In genomic region chr1:151345109-151345862, GRCm38 (mm10) we compare ENCODE assay signal across 8 mouse cellular contexts. TPM values are rescaled to one million over a fixed set of nuclear protein-coding genes. Genes with fewer than 3 reads are reported as not detected.
DNase-seq lines count a peak whose midpoint lies in the region; ATAC-seq and TF ChIP-seq lines count a peak whose summit lies in the region.

No protein-coding gene starts in this region.

- ATAC-seq in heart, embryonic 15.5 days (replicated peaks; ENCODE audit: insufficient number of reproducible peaks, insufficient read depth, low FRiP score, low read depth) = peak; percentile 76
- peak; percentile 82 for ATAC-seq in liver, embryonic 13.5 days (ENCODE audit: low read depth)
- ATAC-seq in stomach, embryonic 14.5 days (ENCODE audit: insufficient number of reproducible peaks, insufficient read depth, low FRiP score, low read depth) = peak; percentile 82

- under 1% methylated on average over 55 of the region's 55 CpGs for WGBS in forebrain, embryonic 10.5 days
- under 1% methylated on average over 55 of the region's 55 CpGs for WGBS in heart, embryonic 15.5 days
- WGBS in liver, embryonic 13.5 days (ENCODE audit: insufficient replicate concordance) = under 1% methylated on average over 55 of the region's 55 CpGs
- WGBS in stomach, embryonic 14.5 days = under 1% methylated on average over 55 of the region's 55 CpGs

- in situ Hi-C loops in CH12.LX (cut with MboI; ENCODE audit: low pct_ligation_motif_present, low pct_unique_long_range_greater_than_20kb, low sequenced_read_pairs) = loop anchor here (10.0 kb wide), 1 partner anchor 260 kb away; no protein-coding TSS in a partner anchor

- H3K4me1 ChIP-seq in CH12.LX (ENCODE audit: control insufficient read depth in 1 of 2, insufficient read depth in 2 of 2) = peaks cover 0 to 36% of the 10 kb centered on the region in 2 experiments; a peak in 2 of 4 replicates
- H3K4me1 ChIP-seq in forebrain, embryonic 10.5 days = peaks cover 52% of the 10 kb centered on the region
- peaks cover 35% of the 10 kb centered on the region for H3K4me1 ChIP-seq in heart, embryonic 15.5 days (replicated peaks)
- H3K4me1 ChIP-seq in liver, embryonic 13.5 days (replicated peaks) = peaks cover 54% of the 10 kb centered on the region
- peaks cover 21% of the 10 kb centered on the region for H3K4me1 ChIP-seq in stomach, embryonic 14.5 days (ENCODE audit: control insufficient read depth, insufficient read depth, low read length)

- no peaks in the 10 kb centered on the region for H3K27me3 ChIP-seq in CH12.LX (replicated peaks)
- H3K27me3 ChIP-seq in forebrain, embryonic 10.5 days (ENCODE audit: poor library complexity, severe bottlenecking) = no peaks in the 10 kb centered on the region
- H3K27me3 ChIP-seq in heart, embryonic 15.5 days = no peaks in the 10 kb centered on the region
- H3K27me3 ChIP-seq in liver, embryonic 13.5 days = no peaks in the 10 kb centered on the region
- no peaks in the 10 kb centered on the region for H3K27me3 ChIP-seq in stomach, embryonic 14.5 days (ENCODE audit: control insufficient read depth, insufficient read depth, low read length)

- no peak for TF ChIP-seq RAD21 in CH12.LX (IDR thresholded peaks at IDR 0.05; ENCODE audit: low read depth, low read length)

- H3K9me3 ChIP-seq in CH12.LX (replicated peaks; ENCODE audit: low read length) = no peaks in the 10 kb centered on the region
- H3K9me3 ChIP-seq in forebrain, embryonic 10.5 days = no peaks in the 10 kb centered on the region
- no peaks in the 10 kb centered on the region for H3K9me3 ChIP-seq in heart, embryonic 15.5 days (replicated peaks)
- H3K9me3 ChIP-seq in liver, embryonic 13.5 days (replicated peaks) = no peaks in the 10 kb centered on the region
- no peaks in the 10 kb centered on the region for H3K9me3 ChIP-seq in stomach, embryonic 14.5 days (ENCODE audit: control insufficient read depth, low read depth, low read length)

- H3K9ac ChIP-seq in CH12.LX (ENCODE audit: insufficient read depth, low read depth) = peak overlapping the region; percentile 85
- H3K9ac ChIP-seq in heart, embryonic 15.5 days = peak overlapping the region; percentile 90
- peak overlapping the region; percentile 87 for H3K9ac ChIP-seq in liver, embryonic 13.5 days
- H3K9ac ChIP-seq in stomach, embryonic 14.5 days (replicated peaks; ENCODE audit: low read depth, low read length) = peak overlapping the region; percentile 95

- dilution Hi-C loops in CH12.LX (cut with MboI; ENCODE audit: extremely low pct_ligation_motif_present, extremely low pct_unique_long_range_greater_than_20kb, low sequenced_read_pairs) = no loop called here

- H3K36me3 ChIP-seq in CH12.LX (replicated peaks in 1 of 2; ENCODE audit: control insufficient read depth in 1 of 2, insufficient read depth in 1 of 2, low read length in 1 of 2) = peaks cover 1 to 11% of the 10 kb centered on the region in 2 experiments
- peaks cover 14% of the 10 kb centered on the region for H3K36me3 ChIP-seq in forebrain, embryonic 10.5 days (replicated peaks)
- H3K36me3 ChIP-seq in heart, embryonic 15.5 days = peaks cover 8% of the 10 kb centered on the region; the same call in 1 of the 2 replicates
- peaks cover 10% of the 10 kb centered on the region for H3K36me3 ChIP-seq in liver, embryonic 13.5 days
- H3K36me3 ChIP-seq in stomach, embryonic 14.5 days (ENCODE audit: control insufficient read depth, insufficient read depth, low read length) = 0 out of 2 replicates have a peak, but pooled peaks cover 5% of the 10 kb centered on the region

- H3K79me2 ChIP-seq in CH12.LX (replicated peaks; ENCODE audit: control insufficient read depth, extremely low read depth, insufficient read depth, poor library complexity, severe bottlenecking) = peaks cover 52% of the 10 kb centered on the region

- peak; percentile 82 for DNase-seq in CH12.LX (ENCODE audit: extremely low read depth)
- DNase-seq in c-Kit-positive CD71-negative TER-119-negative erythroid progenitor cells, embryonic 14.5 days (ENCODE audit: low read depth) = peak; percentile 80
- peak; percentile 91 for DNase-seq in forebrain, embryonic 10.5 days (ENCODE audit: extremely low spot score, low spot score)
- peak; percentile 96 for DNase-seq in kidney, postnatal 14 days
- peak; percentile 94 for DNase-seq in liver, embryonic 13.5 days
- peak; percentile 79 to 83 for DNase-seq in natural killer cell, adult 2 months (ENCODE audit: low spot score in 2 of 2)

- peak overlapping the region; percentile 34; the same call in 1 of the 2 replicates for H3K4me2 ChIP-seq in CH12.LX (ENCODE audit: insufficient read depth, low read depth, poor library complexity, severe bottlenecking)
- peak overlapping the region; percentile 83 for H3K4me2 ChIP-seq in heart, embryonic 15.5 days
- peak overlapping the region; percentile 99 for H3K4me2 ChIP-seq in liver, embryonic 13.5 days
- peak overlapping the region; percentile 64 for H3K4me2 ChIP-seq in stomach, embryonic 14.5 days (replicated peaks; ENCODE audit: low read depth, low read length)

- TF ChIP-seq CTCF in CH12.LX (conservative IDR thresholded peaks at IDR 0.05 in 1 of 2, IDR thresholded peaks at IDR 0.05 in 1 of 2; ENCODE audit: low read depth in 2 of 2, low read length in 2 of 2) = no peak

- TF ChIP-seq EP300 in CH12.LX (IDR thresholded peaks at IDR 0.05; ENCODE audit: low read length) = no peak

- TF ChIP-seq POLR2A in CH12.LX (IDR thresholded peaks at IDR 0.05; ENCODE audit: low read depth, low read length) = peak; percentile 65

- H3K27ac ChIP-seq in CH12.LX (ENCODE audit: insufficient read depth, low read depth) = peak overlapping the region; percentile 63
- peak overlapping the region; percentile 99 for H3K27ac ChIP-seq in forebrain, embryonic 10.5 days
- H3K27ac ChIP-seq in heart, embryonic 15.5 days = peak overlapping the region; percentile 98
- peak overlapping the region; percentile 85 for H3K27ac ChIP-seq in liver, embryonic 13.5 days
- H3K27ac ChIP-seq in stomach, embryonic 14.5 days (ENCODE audit: low read length) = peak overlapping the region; percentile 90

- H3K4me3 ChIP-seq in CH12.LX (replicated peaks in 1 of 3; ENCODE audit: low read depth in 2 of 3, low read length in 2 of 3, poor library complexity in 1 of 3) = peak overlapping the region; percentile 60 to 95 (median 84)
- H3K4me3 ChIP-seq in forebrain, embryonic 10.5 days = peak overlapping the region; percentile 98
- peak overlapping the region; percentile 90 for H3K4me3 ChIP-seq in heart, embryonic 15.5 days
- peak overlapping the region; percentile 83 for H3K4me3 ChIP-seq in liver, embryonic 13.5 days (replicated peaks)
- peak overlapping the region; percentile 96 for H3K4me3 ChIP-seq in stomach, embryonic 14.5 days (ENCODE audit: low read depth, low read length)

TF ChIP-seq in CH12.LX, 34 proteins besides CTCF, POLR2A, EP300 and RAD21 (continues in another document):
- TF ChIP-seq KAT2A (IDR thresholded peaks at IDR 0.05; ENCODE audit: insufficient replicate concordance, low read length) (0 out of 2 replicates have a peak, but pooled peaks have one; percentile 38), UBTF (IDR thresholded peaks at IDR 0.05; ENCODE audit: low read depth, low read length) (peak; percentile 74), RCOR1 (conservative IDR thresholded peaks at IDR 0.05; ENCODE audit: low read depth, low read length) (no peak), MAZ (IDR thresholded peaks at IDR 0.05; ENCODE audit: low read depth, low read length) (no peak; the same call in 1 of the 2 replicates), MYC (IDR thresholded peaks at IDR 0.05; ENCODE audit: low read depth, low read length) (peak; percentile 51), ZMIZ1 (IDR thresholded peaks at IDR 0.05; ENCODE audit: low read depth, low read length) (0 out of 2 replicates have a peak, but pooled peaks have one; percentile 42), MAFK (IDR thresholded peaks at IDR 0.05; ENCODE audit: insufficient replicate concordance, low read length) (no peak), MEF2A (IDR thresholded peaks at IDR 0.05; ENCODE audit: borderline replicate concordance, low read depth, low read length) (0 out of 2 replicates have a peak, but pooled peaks have one; percentile 24), NRF1 (IDR thresholded peaks at IDR 0.05; ENCODE audit: low read depth, low read length) (peak; percentile 32; the same call in 1 of the 2 replicates), POLR2AphosphoS2 (IDR thresholded peaks at IDR 0.05; ENCODE audit: low read depth, low read length) (no peak), SMC3 (IDR thresholded peaks at IDR 0.05; ENCODE audit: low read depth, low read length) (no peak), MAX (IDR thresholded peaks at IDR 0.05; ENCODE audit: low read length) (peak; percentile 48), CHD2 (IDR thresholded peaks at IDR 0.05; ENCODE audit: low read length) (peak; percentile 74), PAX5 (IDR thresholded peaks at IDR 0.05; ENCODE audit: low read length) (no peak), CHD1 (IDR thresholded peaks at IDR 0.05; ENCODE audit: low read depth, low read length) (no peak; the same call in 1 of the 2 replicates), SIN3A (IDR thresholded peaks at IDR 0.05; ENCODE audit: low read length) (peak; percentile 37; the same call in 1 of the 2 replicates), BHLHE40 (IDR thresholded peaks at IDR 0.05; ENCODE audit: low read depth, low read length) (0 out of 2 replicates have a peak, but pooled peaks have one; percentile 7), ETS1 (conservative IDR thresholded peaks at IDR 0.05; ENCODE audit: low read depth, low read length) (no peak), TCF12 (IDR thresholded peaks at IDR 0.05; ENCODE audit: low read depth, low read length) (no peak; the same call in 1 of the 2 replicates), ELF1 (IDR thresholded peaks at IDR 0.05; ENCODE audit: low read depth, low read length) (no peak), JUND (conservative IDR thresholded peaks at IDR 0.05; ENCODE audit: low read depth, low read length) (no peak), E2F4 (IDR thresholded peaks at IDR 0.05; ENCODE audit: insufficient replicate concordance, low read depth, low read length) (no peak), ZNF384 (IDR thresholded peaks at IDR 0.05; ENCODE audit: low read depth, low read length) (0 out of 2 replicates have a peak, but pooled peaks have one; percentile 5), NELFE (IDR thresholded peaks at IDR 0.05; ENCODE audit: low read depth, low read length) (0 out of 2 replicates have a peak, but pooled peaks have one; percentile 48), MXI1 (IDR thresholded peaks at IDR 0.05; ENCODE audit: low read depth, low read length) (peak; percentile 88)

RNA-seq across cellular contexts. Expression of gene Ivns1abp, which starts 1.0 kb away (rescaled TPM):
- total RNA-seq in CH12.LX (2012; rRNA removed) = 77.6 and 88.1 TPM in 2 replicates
- 197 and 234 TPM in 2 replicates for total RNA-seq in CH12.LX (2014; rRNA removed)
- polyA plus RNA-seq in CH12.LX (2012; ENCODE audit: insufficient read length, low read depth) = 212 and 216 TPM in 2 replicates
- 442 and 458 TPM in 2 replicates for polyA plus RNA-seq in forebrain, embryonic 10.5 days (2016; fragmentation: Nextera tagmentation; extraction: Ambion mirVana)
- 278 and 308 TPM in 2 replicates for polyA plus RNA-seq in heart, embryonic 15.5 days (2015; fragmentation: Nextera tagmentation; extraction: Ambion mirVana)
- 86.4 and 112 TPM in 2 replicates for polyA plus RNA-seq in liver, embryonic 13.5 days (2015; fragmentation: Nextera tagmentation; extraction: Ambion mirVana)
- 201 and 217 TPM in 2 replicates for polyA plus RNA-seq in stomach, embryonic 14.5 days (2014; fragmentation: Nextera tagmentation; extraction: Ambion mirVana)

Comparison
In these comparisons a context has a peak if more than half of its experiments do, and no peak if none do; other contexts are left out.
1. Peak in every context shown above with its lines: DNase-seq, ATAC-seq, H3K4me3 ChIP-seq and H3K27ac ChIP-seq.
2. H3K4me2 ChIP-seq: peak in every context shown above with its lines; median percentile 99 in liver, embryonic 13.5 days; 83 in heart, embryonic 15.5 days; 64 in stomach, embryonic 14.5 days; 34 in CH12.LX.